Mouse (Mus musculus) olfactory bulb, adult 2 months (tissue): ENCODE results near the gene Ikbip.

Experiments used
- CTCF ChIP-seq: fragments of 200-500 bp; IDR thresholded peaks from 2 replicates; pipeline ENCODE4 v1.5.1; 2012; ENCODE audit warnings: low read depth, mild to moderate bottlenecking, low read length, moderate library complexity; ENCODE audit not compliant: insufficient read depth
- POLR2A ChIP-seq: fragments of 200-500 bp; IDR thresholded peaks from 2 replicates; pipeline ENCODE4 v1.6.1; 2012; ENCODE audit warnings: mild to moderate bottlenecking, low read depth, low read length, moderate library complexity; ENCODE audit not compliant: insufficient read depth

GRCm38 (mm10) chr10:91060742-91061141 is 22.0 kb upstream of the Ikbip start:
- TF ChIP-seq CTCF (no peak), POLR2A (no peak)
